Mouse (Mus musculus) limb, embryonic 14.5 days (tissue): ENCODE measurements around the gene Dpm2. TPM values are rescaled to one million over a fixed set of nuclear protein-coding genes. Genes with fewer than 3 reads are reported as not detected.

Experiments
- ATAC-seq: fragments of 200-750 bp; cut with Nextera tagmentation; 2 replicates; pipeline ENCODE4 v1.8.0; 2017; ENCODE audit warnings: low read depth, moderate number of reproducible peaks, moderate TSS enrichment; ENCODE audit not compliant: low FRiP score
- DNase-seq: peaks from one replicate; pipeline ENCODE4 v3.0.0-alpha.2; 2015; ENCODE audit warnings: low spot score
- H3K27ac ChIP-seq: fragments of 300-500 bp; sonication (generic); replicated peaks from 2 replicates; pipeline ENCODE4 v1.5.1; 2014; ENCODE audit warnings: low read depth, mild to moderate bottlenecking, low read length, moderate library complexity, mixed read lengths
- H3K27me3 ChIP-seq: fragments of 300-500 bp; sonication (generic); 2 replicates; pipeline ENCODE4 v1.6.1; 2014; ENCODE audit warnings: low read length, mixed read lengths; ENCODE audit not compliant: control insufficient read depth, insufficient read depth
- H3K36me3 ChIP-seq: fragments of 300-500 bp; sonication (generic); 2 replicates; pipeline ENCODE4 v1.6.1; 2014; ENCODE audit warnings: mild to moderate bottlenecking, low read length, moderate library complexity, mixed read lengths; ENCODE audit not compliant: control insufficient read depth, insufficient read depth
- H3K4me1 ChIP-seq: fragments of 300-500 bp; sonication (generic); 2 replicates; pipeline ENCODE4 v1.6.1; 2014; ENCODE audit warnings: antibody characterized with exemption, low read length, mixed read lengths; ENCODE audit not compliant: control insufficient read depth, insufficient read depth
- H3K4me2 ChIP-seq: fragments of 300-500 bp; sonication (generic); replicated peaks from 2 replicates; pipeline ENCODE4 v1.6.1; 2014; ENCODE audit warnings: low read depth, mild to moderate bottlenecking, low read length, moderate library complexity; ENCODE audit not compliant: severe bottlenecking
- H3K4me3 ChIP-seq: fragments of 300-500 bp; sonication (generic); replicated peaks from 2 replicates; pipeline ENCODE4 v1.5.1; 2014; ENCODE audit warnings: low read length
- H3K9ac ChIP-seq: fragments of 300-500 bp; sonication (generic); 2 replicates; pipeline ENCODE4 v1.6.1; 2014; ENCODE audit warnings: mild to moderate bottlenecking, low read depth, low read length, moderate library complexity; ENCODE audit not compliant: severe bottlenecking
- H3K9me3 ChIP-seq: fragments of 300-500 bp; sonication (generic); 2 replicates; pipeline ENCODE4 v1.6.1; 2016; ENCODE audit warnings: low read length; ENCODE audit not compliant: control insufficient read depth
- POLR2A ChIP-seq: fragments of 200-500 bp; IDR thresholded peaks from 2 replicates; pipeline ENCODE4 v1.8.0; 2012; ENCODE audit warnings: inconsistent platforms, mild to moderate bottlenecking, moderate library complexity, borderline replicate concordance; ENCODE audit not compliant: insufficient read depth, insufficient read length; ENCODE audit errors: extremely low read depth
- WGBS: fragments of 180-500 bp; shearing (Covaris S2); extraction: QIAGEN DNeasy Blood & Tissue Kit; methylation state at CpG from one replicate; pipeline ENCODE4 v1.1.7; 2014; 5-methylcytosine and 5-hydroxymethylcytosine counted together
- polyA plus RNA-seq, 2 experiments: library from polyadenylated mRNA; depleted of rRNA in 1 of 2; stranded (reverse) in 1 of 2; unstranded in 1 of 2; fragments of >200 nt; fragmentation: Nextera tagmentation in 1 of 2; extraction: Ambion mirVana in 1 of 2; gene quantifications; 2 replicates each; pipeline versions ENCODE4 v1.2.1 to v1.2.3; 2012 to 2014

Dpm2 gene
- polyA plus RNA-seq, 2 experiments, result 122 to 146 TPM

GRCm38 (mm10) chr2:32617109-32617508 is 46.5 kb downstream of the Dpm2 start:
- H3K4me1 ChIP-seq, result peaks cover 29% of the 10 kb centered on the region
- no peak for DNase-seq
- peaks cover 50% of the 10 kb centered on the region for H3K36me3 ChIP-seq
- WGBS, result 97% methylated on average over 1 of the region's 1 CpGs
- TF ChIP-seq POLR2A, result no peak
- no peak for ATAC-seq
- no peak overlapping the region for H3K4me2 ChIP-seq
- H3K27me3 ChIP-seq, result no peaks in the 10 kb centered on the region
- H3K9me3 ChIP-seq, result no peaks in the 10 kb centered on the region; the same call in 1 of the 2 replicates
- H3K9ac ChIP-seq, result no peak overlapping the region
- H3K27ac ChIP-seq, result no peak overlapping the region
- no peak overlapping the region for H3K4me3 ChIP-seq

GRCm38 (mm10) chr2:32617601-32618000 is 46.9 kb downstream of the Dpm2 start:
- Histone ChIP-seq H3K9ac (no peak overlapping the region), H3K4me2 (no peak overlapping the region), H3K4me3 (no peak overlapping the region), H3K27ac (no peak overlapping the region), H3K9me3 (no peaks in the 10 kb centered on the region; the same call in 1 of the 2 replicates), H3K4me1 (peaks cover 29% of the 10 kb centered on the region), H3K27me3 (no peaks in the 10 kb centered on the region), H3K36me3 (peaks cover 46% of the 10 kb centered on the region)
- ATAC-seq (no peak), DNase-seq (no peak)
- 91% methylated on average over 4 of the region's 4 CpGs for WGBS
- no peak for TF ChIP-seq POLR2A

DNA sequence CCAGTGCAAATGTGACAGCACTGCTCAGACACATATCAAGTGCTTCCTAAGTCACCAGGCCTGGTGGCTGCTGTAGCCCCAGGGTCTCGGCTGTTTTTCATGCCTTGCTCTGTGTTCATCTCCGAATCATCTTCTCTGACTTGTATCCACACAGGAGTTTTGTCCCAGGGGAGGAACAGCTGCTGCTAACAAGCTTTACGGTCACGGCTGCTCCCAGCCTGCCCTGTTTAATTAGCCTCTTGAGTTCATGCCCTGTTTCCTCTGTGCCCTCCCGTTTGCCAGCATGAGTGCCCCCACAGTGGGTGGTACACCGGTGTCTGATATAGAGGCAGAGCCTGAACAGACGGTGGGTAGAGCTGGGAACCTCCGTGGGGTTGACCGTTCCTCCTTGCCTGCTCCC is 47.4 kb downstream of the Dpm2 start:
- no peak overlapping the region for H3K4me2 ChIP-seq
- H3K27me3 ChIP-seq, result no peaks in the 10 kb centered on the region
- peaks cover 44% of the 10 kb centered on the region for H3K36me3 ChIP-seq
- no peak overlapping the region for H3K4me3 ChIP-seq
- H3K9me3 ChIP-seq, result no peaks in the 10 kb centered on the region; the same call in 1 of the 2 replicates
- no peak for TF ChIP-seq POLR2A
- no peak for DNase-seq
- 66% methylated on average over 9 of the region's 9 CpGs for WGBS
- no peak overlapping the region for H3K9ac ChIP-seq
- H3K27ac ChIP-seq, result no peak overlapping the region
- no peak for ATAC-seq
- peaks cover 29% of the 10 kb centered on the region for H3K4me1 ChIP-seq

DNA sequence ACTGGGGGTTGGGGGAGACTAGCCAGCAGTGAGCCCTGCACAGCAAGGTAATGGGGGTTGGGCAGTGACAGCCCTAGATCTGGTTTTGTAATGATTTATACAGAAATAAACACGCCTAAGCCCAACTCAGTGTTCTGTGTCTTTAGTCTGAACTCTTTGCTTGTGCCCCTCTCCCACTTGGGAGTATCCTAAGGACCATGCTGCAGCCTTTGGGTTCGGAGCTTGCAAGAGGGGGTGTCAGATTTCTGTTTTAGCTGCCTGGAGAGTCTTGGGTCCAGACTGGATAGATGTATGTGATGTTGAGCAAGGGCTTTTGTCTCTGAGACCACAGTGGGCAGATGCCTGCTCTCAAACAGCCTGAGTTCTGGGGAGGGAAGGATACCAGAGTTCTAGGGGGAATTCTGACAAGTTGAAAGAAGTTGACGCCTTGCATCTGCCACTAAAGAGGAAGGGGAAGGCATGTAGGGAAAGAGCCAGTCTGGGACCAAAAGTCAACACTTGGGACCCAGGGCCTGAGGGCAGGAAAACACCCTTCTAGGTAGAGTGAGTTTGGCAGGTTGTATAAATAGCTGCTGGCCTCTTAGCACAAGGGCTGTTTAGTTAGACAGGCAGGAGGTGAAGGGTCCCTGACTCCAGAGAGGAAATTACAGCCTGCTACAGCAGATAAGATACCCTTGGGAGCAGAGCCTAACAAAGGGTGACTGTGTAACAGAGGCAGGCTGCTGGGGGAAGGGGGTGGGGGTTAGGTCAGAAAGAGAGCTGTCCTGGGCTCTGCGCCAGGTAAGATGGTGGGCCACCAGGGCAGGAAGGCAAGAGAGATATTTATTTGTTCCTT is 50.2 kb downstream of the Dpm2 start:
- Histone ChIP-seq H3K27ac (peak overlapping the region; percentile 69), H3K27me3 (no peaks in the 10 kb centered on the region), H3K36me3 (peaks cover 26% of the 10 kb centered on the region), H3K9ac (0 out of 2 replicates have a peak overlapping the region, but pooled peaks have one; percentile 21), H3K4me2 (no peak overlapping the region; the same call in 1 of the 2 replicates), H3K4me1 (peaks cover 42% of the 10 kb centered on the region), H3K4me3 (no peak overlapping the region), H3K9me3 (no peaks in the 10 kb centered on the region; the same call in 1 of the 2 replicates)
- no peak for TF ChIP-seq POLR2A
- DNase-seq, result peak; percentile 55
- ATAC-seq, result peak; percentile 32; the same call in 1 of the 2 replicates
- WGBS, result 24% methylated on average over 4 of the region's 4 CpGs

DNA sequence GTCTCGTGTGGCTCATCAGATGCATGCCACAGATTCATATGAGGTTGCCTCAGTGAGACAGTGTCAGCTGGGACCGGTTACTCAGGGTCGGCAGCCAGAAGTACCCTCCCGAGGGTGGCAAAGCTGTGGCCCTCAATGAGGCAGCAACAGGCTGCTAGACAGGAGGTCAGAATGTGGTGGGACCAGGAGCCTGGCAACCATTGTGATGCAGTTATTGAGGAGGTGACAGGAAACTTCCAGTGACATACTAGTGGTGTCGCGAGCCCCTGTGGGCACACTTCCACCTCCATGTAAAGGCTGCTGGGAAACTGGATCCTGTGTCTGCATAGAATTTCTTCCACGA is 50.8 kb downstream of the Dpm2 start, which contains the start of gene Ak1:
Ak1 (plus strand) TSS at position 242 of the 343 bp plus-strand sequence.
- no peak for DNase-seq
- Histone ChIP-seq H3K27ac (peak within 1 kb of the TSS; percentile 69), H3K4me2 (no peak within 1 kb of the TSS; the same call in 1 of the 2 replicates), H3K9me3 (no peaks in the 10 kb centered on the region; the same call in 1 of the 2 replicates), H3K9ac (0 out of 2 replicates have a peak within 1 kb of the TSS, but pooled peaks have one; percentile 21), H3K4me3 (no peak within 1 kb of the TSS), H3K4me1 (peaks cover 47% of the 10 kb centered on the region), H3K36me3 (peaks cover 20% of the 10 kb centered on the region), H3K27me3 (no peaks in the 10 kb centered on the region)
- no peak for TF ChIP-seq POLR2A
- no peak for ATAC-seq
- 29% methylated on average over 7 of the region's 7 CpGs for WGBS

Other genes starting within 250 kb of the Dpm2 start
- 196 and 266 TPM in 2 replicates for gene Ciz1, start 218.5 kb upstream of the Dpm2 start, polyA plus RNA-seq (2012; rRNA removed)
- 39.5 and 46.5 TPM in 2 replicates for gene Ciz1, start 218.5 kb upstream of the Dpm2 start, polyA plus RNA-seq (2014; fragmentation: Nextera tagmentation; extraction: Ambion mirVana)
- gene Dnm1, start 217.5 kb upstream of the Dpm2 start, polyA plus RNA-seq (2012; rRNA removed), result 318 and 459 TPM in 2 replicates
- gene Dnm1, start 217.5 kb upstream of the Dpm2 start, polyA plus RNA-seq (2014; fragmentation: Nextera tagmentation; extraction: Ambion mirVana), result 46.0 and 60.1 TPM in 2 replicates
- gene 1110008P14Rik, start 188.9 kb upstream of the Dpm2 start, polyA plus RNA-seq (2012; rRNA removed), result 51.3 and 76.1 TPM in 2 replicates
- gene 1110008P14Rik, start 188.9 kb upstream of the Dpm2 start, polyA plus RNA-seq (2014; fragmentation: Nextera tagmentation; extraction: Ambion mirVana), result 55.3 and 66.9 TPM in 2 replicates
- gene Lcn2, start 182.6 kb upstream of the Dpm2 start, polyA plus RNA-seq (2012; rRNA removed), result 1.3 and 2.4 TPM in 2 replicates
- 0.97 and 2.8 TPM in 2 replicates for gene Lcn2, start 182.6 kb upstream of the Dpm2 start, polyA plus RNA-seq (2014; fragmentation: Nextera tagmentation; extraction: Ambion mirVana)
- gene Ptges2, start 175.0 kb upstream of the Dpm2 start, polyA plus RNA-seq (2012; rRNA removed), result 29.3 and 30.5 TPM in 2 replicates
- gene Ptges2, start 175.0 kb upstream of the Dpm2 start, polyA plus RNA-seq (2014; fragmentation: Nextera tagmentation; extraction: Ambion mirVana), result 26.5 and 30.3 TPM in 2 replicates
- gene Naif1, start 120.4 kb upstream of the Dpm2 start, polyA plus RNA-seq (2012; rRNA removed), result 4.5 and 5.1 TPM in 2 replicates
- 4.2 and 5.4 TPM in 2 replicates for gene Naif1, start 120.4 kb upstream of the Dpm2 start, polyA plus RNA-seq (2014; fragmentation: Nextera tagmentation; extraction: Ambion mirVana)
- gene Slc25a25, start 119.4 kb upstream of the Dpm2 start, polyA plus RNA-seq (2012; rRNA removed), result 17.4 and 19.2 TPM in 2 replicates
- 12.7 and 15.1 TPM in 2 replicates for gene Slc25a25, start 119.4 kb upstream of the Dpm2 start, polyA plus RNA-seq (2014; fragmentation: Nextera tagmentation; extraction: Ambion mirVana)
- 15.3 and 22.8 TPM in 2 replicates for gene Fam102a, start 35.5 kb upstream of the Dpm2 start, polyA plus RNA-seq (2012; rRNA removed)
- gene Fam102a, start 35.5 kb upstream of the Dpm2 start, polyA plus RNA-seq (2014; fragmentation: Nextera tagmentation; extraction: Ambion mirVana), result 17.2 TPM in 2 replicates
- gene Pip5kl1, start 3.9 kb downstream of the Dpm2 start, polyA plus RNA-seq (2012; rRNA removed), result 1.9 and 3.1 TPM in 2 replicates
- 0.43 and 1.3 TPM in 2 replicates for gene Pip5kl1, start 3.9 kb downstream of the Dpm2 start, polyA plus RNA-seq (2014; fragmentation: Nextera tagmentation; extraction: Ambion mirVana)
- gene 9430097D07Rik, start 4.8 kb downstream of the Dpm2 start, polyA plus RNA-seq (2012; rRNA removed), result 0.09 TPM in 1 of 2 replicates, not detected in the other
- gene 9430097D07Rik, start 4.8 kb downstream of the Dpm2 start, polyA plus RNA-seq (2014; fragmentation: Nextera tagmentation; extraction: Ambion mirVana), result 0.17 TPM in 1 of 2 replicates, not detected in the other
- gene St6galnac4, start 16.2 kb downstream of the Dpm2 start, polyA plus RNA-seq (2012; rRNA removed), result 31.8 and 44.9 TPM in 2 replicates
- 33.3 and 33.9 TPM in 2 replicates for gene St6galnac4, start 16.2 kb downstream of the Dpm2 start, polyA plus RNA-seq (2014; fragmentation: Nextera tagmentation; extraction: Ambion mirVana)
- 39.2 and 52.9 TPM in 2 replicates for gene St6galnac6, start 28.9 kb downstream of the Dpm2 start, polyA plus RNA-seq (2012; rRNA removed)
- 10.7 and 11.7 TPM in 2 replicates for gene St6galnac6, start 28.9 kb downstream of the Dpm2 start, polyA plus RNA-seq (2014; fragmentation: Nextera tagmentation; extraction: Ambion mirVana)
- 25.5 and 26.7 TPM in 2 replicates for gene Ak1, start 50.9 kb downstream of the Dpm2 start, polyA plus RNA-seq (2012; rRNA removed)
- 44.1 and 56.2 TPM in 2 replicates for gene Ak1, start 50.9 kb downstream of the Dpm2 start, polyA plus RNA-seq (2014; fragmentation: Nextera tagmentation; extraction: Ambion mirVana)
- gene Eng, start 75.7 kb downstream of the Dpm2 start, polyA plus RNA-seq (2012; rRNA removed), result 61.4 and 91.8 TPM in 2 replicates
- 49.3 and 52.2 TPM in 2 replicates for gene Eng, start 75.7 kb downstream of the Dpm2 start, polyA plus RNA-seq (2014; fragmentation: Nextera tagmentation; extraction: Ambion mirVana)
- 75.7 and 101 TPM in 2 replicates for gene Fpgs, start 133.3 kb downstream of the Dpm2 start, polyA plus RNA-seq (2012; rRNA removed)
- gene Fpgs, start 133.3 kb downstream of the Dpm2 start, polyA plus RNA-seq (2014; fragmentation: Nextera tagmentation; extraction: Ambion mirVana), result 30.7 and 33.4 TPM in 2 replicates
- gene Cdk9, start 142.2 kb downstream of the Dpm2 start, polyA plus RNA-seq (2012; rRNA removed), result 211 and 240 TPM in 2 replicates
- gene Cdk9, start 142.2 kb downstream of the Dpm2 start, polyA plus RNA-seq (2014; fragmentation: Nextera tagmentation; extraction: Ambion mirVana), result 84.7 and 87.1 TPM in 2 replicates
- 36.8 and 52.0 TPM in 2 replicates for gene Sh2d3c, start 150.2 kb downstream of the Dpm2 start, polyA plus RNA-seq (2012; rRNA removed)
- 18.5 and 20.3 TPM in 2 replicates for gene Sh2d3c, start 150.2 kb downstream of the Dpm2 start, polyA plus RNA-seq (2014; fragmentation: Nextera tagmentation; extraction: Ambion mirVana)
- 0.14 and 0.15 TPM in 2 replicates for gene 6330409D20Rik, start 170.2 kb downstream of the Dpm2 start, polyA plus RNA-seq (2012; rRNA removed)
- gene 6330409D20Rik, start 170.2 kb downstream of the Dpm2 start, polyA plus RNA-seq (2014; fragmentation: Nextera tagmentation; extraction: Ambion mirVana), result not detected in 2 replicates
- gene Tor2a, start 186.4 kb downstream of the Dpm2 start, polyA plus RNA-seq (2012; rRNA removed), result 82.6 and 169 TPM in 2 replicates
- gene Tor2a, start 186.4 kb downstream of the Dpm2 start, polyA plus RNA-seq (2014; fragmentation: Nextera tagmentation; extraction: Ambion mirVana), result 81.2 and 86.2 TPM in 2 replicates
- gene Ttc16, start 204.8 kb downstream of the Dpm2 start, polyA plus RNA-seq (2012; rRNA removed), result 0.47 and 0.70 TPM in 2 replicates
- gene Ttc16, start 204.8 kb downstream of the Dpm2 start, polyA plus RNA-seq (2014; fragmentation: Nextera tagmentation; extraction: Ambion mirVana), result 0.12 and 0.15 TPM in 2 replicates
- gene Ptrh1, start 204.9 kb downstream of the Dpm2 start, polyA plus RNA-seq (2012; rRNA removed), result 11.3 and 11.5 TPM in 2 replicates
- gene Ptrh1, start 204.9 kb downstream of the Dpm2 start, polyA plus RNA-seq (2014; fragmentation: Nextera tagmentation; extraction: Ambion mirVana), result 5.1 and 5.8 TPM in 2 replicates
- gene Cfap157, start 213.6 kb downstream of the Dpm2 start, polyA plus RNA-seq (2012; rRNA removed), result 0.04 and 0.05 TPM in 2 replicates
- 0.11 and 0.12 TPM in 2 replicates for gene Cfap157, start 213.6 kb downstream of the Dpm2 start, polyA plus RNA-seq (2014; fragmentation: Nextera tagmentation; extraction: Ambion mirVana)